Mouse (Mus musculus) forebrain, embryonic 16.5 days (tissue): Measurements from ENCODE around the gene Ttc9c. TPM values are rescaled to one million over a fixed set of nuclear protein-coding genes. Genes with fewer than 3 reads are reported as not detected.

ENCODE experiments used
- ATAC-seq: fragments of 200-750 bp; cut with Nextera tagmentation; 2 replicates; pipeline ENCODE4 v1.8.0; 2017; ENCODE audit warnings: mild to moderate bottlenecking, moderate library complexity
- H3K27ac ChIP-seq: fragments of 300-500 bp; sonication (generic); 2 replicates; pipeline ENCODE4 v1.5.1; 2014; ENCODE audit warnings: low read length, control low read depth
- H3K27me3 ChIP-seq: fragments of 300-500 bp; sonication (generic); replicated peaks from 2 replicates; pipeline ENCODE4 v1.6.1; 2014; ENCODE audit warnings: low read length; ENCODE audit not compliant: control insufficient read depth, insufficient read depth
- H3K36me3 ChIP-seq: fragments of 300-500 bp; sonication (generic); 2 replicates; pipeline ENCODE4 v1.6.1; 2014; ENCODE audit not compliant: control insufficient read depth, insufficient read depth
- H3K4me1 ChIP-seq: fragments of 300-500 bp; sonication (generic); replicated peaks from 2 replicates; pipeline ENCODE4 v1.6.1; 2014; ENCODE audit warnings: low read length; ENCODE audit not compliant: control insufficient read depth, insufficient read depth
- H3K4me2 ChIP-seq: fragments of 300-500 bp; sonication (generic); 2 replicates; pipeline ENCODE4 v1.6.1; 2014; ENCODE audit warnings: mild to moderate bottlenecking, low read length, control low read depth
- H3K4me3 ChIP-seq: fragments of 300-500 bp; sonication (generic); replicated peaks from 2 replicates; pipeline ENCODE4 v1.5.1; 2014; ENCODE audit warnings: mild to moderate bottlenecking, low read length, control low read depth
- H3K9ac ChIP-seq: fragments of 300-500 bp; sonication (generic); replicated peaks from 2 replicates; pipeline ENCODE4 v1.6.1; 2014; ENCODE audit warnings: low read depth, low read length, control low read depth
- H3K9me3 ChIP-seq: fragments of 300-500 bp; sonication (generic); 2 replicates; pipeline ENCODE4 v1.6.1; 2016; ENCODE audit warnings: low read length; ENCODE audit not compliant: control insufficient read depth
- WGBS: fragments of 180-500 bp; shearing (Covaris S2); extraction: QIAGEN DNeasy Blood & Tissue Kit; methylation state at CpG from one replicate; pipeline ENCODE4 v1.1.7; 2014; 5-methylcytosine and 5-hydroxymethylcytosine counted together
- polyA plus RNA-seq: library from polyadenylated mRNA; unstranded; fragments of >200 nt; fragmentation: Nextera tagmentation; extraction: Ambion mirVana; gene quantifications from 2 replicates; pipeline ENCODE4 v1.2.1, GENCODE M21; 2015

Ttc9c gene
- polyA plus RNA-seq, 1 experiment from 2014 or later: 71.1 TPM

DNA sequence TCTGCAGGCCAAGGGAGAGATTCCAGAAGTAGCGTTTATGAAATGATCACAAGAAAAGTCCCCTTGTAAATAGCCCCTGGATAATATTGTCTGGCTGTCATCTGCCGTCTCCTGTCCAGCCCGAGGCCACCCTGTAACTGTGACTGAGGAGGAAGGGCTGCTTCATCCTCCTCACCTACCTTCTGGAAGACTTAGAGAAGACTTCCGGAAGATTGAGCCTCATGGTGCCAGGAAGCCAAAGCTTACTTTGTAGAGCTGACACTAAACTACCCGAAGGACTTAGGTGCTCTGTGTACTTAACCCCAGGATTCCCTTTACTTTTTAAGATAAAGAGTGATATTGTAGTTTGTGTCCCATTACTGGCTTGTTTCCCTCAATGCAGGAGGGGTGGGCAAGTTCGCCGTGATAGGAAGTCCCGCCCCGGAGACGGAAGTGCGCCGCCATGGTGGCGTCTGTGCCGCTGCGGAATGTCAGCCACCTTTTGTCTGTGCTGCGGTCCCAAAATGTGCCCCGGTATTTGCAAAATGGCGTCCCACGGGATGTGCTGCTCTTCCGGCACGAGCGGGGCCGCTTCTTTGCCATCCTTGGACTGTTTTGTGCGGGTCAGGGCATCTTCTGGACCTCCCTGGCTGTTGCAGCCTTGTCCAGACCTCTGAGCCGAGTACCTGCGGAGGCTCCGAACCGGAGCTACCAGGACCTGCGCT is 48.4 kb downstream of the Ttc9c start, which contains the start of gene Tmem223:
Gene Tmem223, plus strand, starts transcription at position 430 of the 704 bp plus-strand sequence.
- H3K36me3 ChIP-seq: peaks cover 44% of the 10 kb centered on the region
- peak; percentile 41 for ATAC-seq
- peaks cover 33% of the 10 kb centered on the region for H3K4me1 ChIP-seq
- H3K27ac ChIP-seq: peak within 1 kb of the TSS; percentile 90
- H3K4me3 ChIP-seq: peak within 1 kb of the TSS; percentile 78
- H3K9me3 ChIP-seq: no peaks in the 10 kb centered on the region
- H3K9ac ChIP-seq: peak within 1 kb of the TSS; percentile 88
- H3K27me3 ChIP-seq: no peaks in the 10 kb centered on the region
- 17% methylated on average over 29 of the region's 29 CpGs for WGBS
- peak within 1 kb of the TSS; percentile 55 for H3K4me2 ChIP-seq

DNA sequence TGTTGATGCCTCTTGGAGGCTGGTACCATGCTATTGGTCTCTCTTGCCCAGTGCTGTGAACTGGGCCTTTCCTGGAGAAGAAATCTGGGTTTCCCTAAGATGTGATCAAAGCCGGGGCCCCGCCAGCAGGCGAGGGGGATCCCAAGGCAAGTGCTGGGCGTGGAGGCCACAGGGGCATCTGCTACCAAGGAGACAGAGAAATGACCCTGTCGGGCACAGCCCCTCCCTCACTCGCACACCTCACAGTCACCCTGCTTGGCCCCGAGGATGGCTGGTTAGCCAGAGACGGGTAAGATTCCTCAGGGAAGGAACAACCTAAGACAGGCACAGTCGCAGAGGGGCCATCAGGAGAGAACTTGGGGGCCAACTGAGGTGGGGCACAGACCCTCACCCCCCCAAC is 53.6 kb downstream of the Ttc9c start:
- no peak overlapping the region for H3K27ac ChIP-seq
- no peak overlapping the region for H3K9ac ChIP-seq
- H3K9me3 ChIP-seq: no peaks in the 10 kb centered on the region
- no peak overlapping the region for H3K4me2 ChIP-seq
- no peak for ATAC-seq
- peaks cover 71% of the 10 kb centered on the region for H3K36me3 ChIP-seq
- 98% methylated on average over 9 of the region's 9 CpGs for WGBS
- peaks cover 2% of the 10 kb centered on the region for H3K4me1 ChIP-seq
- no peak overlapping the region for H3K4me3 ChIP-seq
- no peaks in the 10 kb centered on the region for H3K27me3 ChIP-seq

- Histone ChIP-seq H3K4me2 (no peak overlapping the region), H3K27me3 (no peaks in the 10 kb centered on the region), H3K27ac (no peak overlapping the region), H3K4me3 (no peak overlapping the region), H3K4me1 (peaks cover 8% of the 10 kb centered on the region), H3K36me3 (peaks cover 57% of the 10 kb centered on the region), H3K9ac (no peak overlapping the region), H3K9me3 (no peaks in the 10 kb centered on the region)
- ATAC-seq: no peak
- 94% methylated on average over 4 of the region's 4 CpGs for WGBS
These were observed 55.9 kb downstream of the Ttc9c start for GRCm38 (mm10) chr19:8763276-8763675.

DNA sequence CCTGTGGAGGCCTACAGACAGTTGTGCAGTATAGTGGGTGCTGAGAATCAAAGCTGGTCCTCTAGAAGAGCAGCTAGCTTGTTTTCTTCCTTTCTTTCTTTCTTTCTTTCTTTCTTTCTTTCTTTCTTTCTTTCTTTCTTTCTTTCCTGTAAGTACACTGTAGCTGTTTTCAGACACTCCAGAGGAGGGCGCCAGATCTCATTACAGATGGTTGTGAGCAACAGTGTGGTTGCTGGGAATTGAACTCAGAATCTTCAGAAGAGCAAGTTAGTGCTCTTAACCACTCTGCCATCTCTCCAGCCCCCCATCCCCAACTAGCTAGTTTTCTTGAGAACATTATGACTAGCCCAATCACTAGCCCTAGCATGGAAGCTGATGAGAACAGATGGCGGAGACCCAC is 58.4 kb downstream of the Ttc9c start:
- no peak for ATAC-seq

More for the DNA sequence above, 58.4 kb downstream of the Ttc9c start:
- no peaks in the 10 kb centered on the region for H3K27me3 ChIP-seq
- peaks cover 19% of the 10 kb centered on the region for H3K4me1 ChIP-seq
- H3K9me3 ChIP-seq: no peaks in the 10 kb centered on the region
- H3K9ac ChIP-seq: no peak overlapping the region
- WGBS: 89% methylated on average over 2 of the region's 2 CpGs
- H3K4me2 ChIP-seq: no peak overlapping the region
- no peak overlapping the region for H3K4me3 ChIP-seq
- no peak overlapping the region for H3K27ac ChIP-seq
- peaks cover 34% of the 10 kb centered on the region for H3K36me3 ChIP-seq

Other genes starting within 250 kb of the Ttc9c start
- gene Slc22a8, start 228.1 kb downstream of the Ttc9c start, polyA plus RNA-seq: 9.2 and 11.2 TPM in 2 replicates
- 9.4 and 14.0 TPM in 2 replicates for gene Slc22a6, start 201.3 kb downstream of the Ttc9c start, polyA plus RNA-seq
- gene Chrm1, start 155.5 kb downstream of the Ttc9c start, polyA plus RNA-seq: 6.9 and 8.2 TPM in 2 replicates
- gene Slc3a2, start 96.0 kb downstream of the Ttc9c start, polyA plus RNA-seq: 186 TPM in 2 replicates
- 90.6 and 109 TPM in 2 replicates for gene Wdr74, start 83.5 kb downstream of the Ttc9c start, polyA plus RNA-seq
- 2.5 and 2.8 TPM in 2 replicates for gene 1700092M07Rik, start 78.6 kb downstream of the Ttc9c start, polyA plus RNA-seq
- 129 and 136 TPM in 2 replicates for gene Stx5a, start 77.9 kb downstream of the Ttc9c start, polyA plus RNA-seq
- 200 and 218 TPM in 2 replicates for gene Nxf1, start 62.3 kb downstream of the Ttc9c start, polyA plus RNA-seq
- gene Tmem223, start 48.3 kb downstream of the Ttc9c start, polyA plus RNA-seq: 230 and 247 TPM in 2 replicates
- 27.0 and 29.1 TPM in 2 replicates for gene Tmem179b, start 44.9 kb downstream of the Ttc9c start, polyA plus RNA-seq
- gene Taf6l, start 32.9 kb downstream of the Ttc9c start, polyA plus RNA-seq: 30.8 and 32.2 TPM in 2 replicates
- 160 and 164 TPM in 2 replicates for gene Polr2g, start 20.8 kb downstream of the Ttc9c start, polyA plus RNA-seq
- gene Zbtb3, start 16.8 kb downstream of the Ttc9c start, polyA plus RNA-seq: 8.9 and 9.6 TPM in 2 replicates
- gene Hnrnpul2, start 677 bp upstream of the Ttc9c start, polyA plus RNA-seq: 5.1 and 5.5 TPM in 2 replicates
- not detected in 2 replicates for gene AC129217.1, start 10.4 kb upstream of the Ttc9c start, polyA plus RNA-seq
- 88.3 and 98.7 TPM in 2 replicates for gene Bscl2, start 18.1 kb upstream of the Ttc9c start, polyA plus RNA-seq
- 258 and 306 TPM in 2 replicates for gene Gng3, start 19.9 kb upstream of the Ttc9c start, polyA plus RNA-seq
- 0.45 and 0.57 TPM in 2 replicates for gene Lrrn4cl, start 31.4 kb upstream of the Ttc9c start, polyA plus RNA-seq
- 172 and 173 TPM in 2 replicates for gene Ubxn1, start 52.2 kb upstream of the Ttc9c start, polyA plus RNA-seq
- 49.7 and 53.5 TPM in 2 replicates for gene Uqcc3, start 61.6 kb upstream of the Ttc9c start, polyA plus RNA-seq
- gene Lbhd1, start 64.4 kb upstream of the Ttc9c start, polyA plus RNA-seq: 50.0 and 51.9 TPM in 2 replicates
- not detected in 2 replicates for gene Gm49403, start 64.6 kb upstream of the Ttc9c start, polyA plus RNA-seq
- gene 1810009A15Rik, start 69.5 kb upstream of the Ttc9c start, polyA plus RNA-seq: 49.9 and 50.6 TPM in 2 replicates
- gene Gm49416, start 69.6 kb upstream of the Ttc9c start, polyA plus RNA-seq: 0.34 TPM in 1 of 2 replicates, not detected in the other
- gene Ints5, start 73.7 kb upstream of the Ttc9c start, polyA plus RNA-seq: 41.0 and 45.9 TPM in 2 replicates
- gene Ganab, start 78.7 kb upstream of the Ttc9c start, polyA plus RNA-seq: 91.7 and 95.1 TPM in 2 replicates
- 67.3 and 75.9 TPM in 2 replicates for gene B3gat3, start 101.0 kb upstream of the Ttc9c start, polyA plus RNA-seq
- gene Rom1, start 110.0 kb upstream of the Ttc9c start, polyA plus RNA-seq: 1.7 and 1.8 TPM in 2 replicates
- 9.7 and 10.5 TPM in 2 replicates for gene Eml3, start 110.2 kb upstream of the Ttc9c start, polyA plus RNA-seq
- gene Mta2, start 122.5 kb upstream of the Ttc9c start, polyA plus RNA-seq: 175 and 186 TPM in 2 replicates
- 33.6 and 35.5 TPM in 2 replicates for gene Tut1, start 134.5 kb upstream of the Ttc9c start, polyA plus RNA-seq
- 346 and 348 TPM in 2 replicates for gene Eef1g, start 147.7 kb upstream of the Ttc9c start, polyA plus RNA-seq
- gene Ahnak, start 170.0 kb upstream of the Ttc9c start, polyA plus RNA-seq: 2.2 and 3.4 TPM in 2 replicates